In the genomic region with DNA sequence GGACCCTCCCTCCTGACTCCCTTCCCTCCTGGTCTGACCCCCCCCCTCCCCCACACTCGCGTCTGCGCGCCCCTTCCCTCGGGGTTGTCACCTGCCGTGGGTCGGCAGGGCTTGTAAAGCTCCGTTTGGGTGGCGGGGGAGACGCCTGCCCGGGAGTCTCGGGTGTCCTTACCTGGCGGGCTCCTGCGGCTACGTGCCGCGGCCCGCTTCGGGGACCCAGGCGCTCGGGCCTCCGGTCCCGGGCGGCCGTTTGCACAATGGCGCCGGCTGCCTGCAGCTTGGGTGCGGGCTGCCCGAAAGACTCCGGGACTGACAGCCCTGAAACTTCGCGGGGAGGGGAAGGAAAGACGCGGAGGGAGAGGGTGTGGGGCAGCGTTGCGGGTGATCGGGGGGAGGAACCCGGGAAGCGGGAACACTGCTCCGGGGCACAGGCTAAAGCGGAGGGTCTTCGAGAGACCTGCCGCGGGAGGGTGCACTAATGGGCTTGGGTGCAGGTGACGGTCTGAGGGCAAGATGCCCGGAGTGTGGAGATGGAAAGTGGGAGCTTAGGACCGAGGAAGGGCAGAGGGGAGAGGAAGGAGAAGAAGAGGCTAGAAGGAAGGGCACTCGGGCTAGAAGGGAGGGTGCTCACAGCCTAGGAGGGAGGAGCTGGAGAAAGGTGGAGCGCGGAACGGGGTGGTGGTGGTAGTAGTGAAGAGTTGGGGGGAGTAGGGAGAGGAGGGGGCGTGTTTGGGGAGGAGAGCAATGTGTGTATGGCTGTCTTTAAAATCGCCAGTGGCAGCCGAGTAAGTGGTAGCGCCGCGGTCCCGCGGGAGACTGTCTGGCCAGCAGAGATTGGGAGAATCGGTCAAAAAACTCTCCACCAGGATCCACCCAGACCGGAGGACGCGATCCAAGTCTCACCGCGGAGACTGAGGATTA, we compare ENCODE assay signal across 8 mouse cellular contexts. TPM values are rescaled to one million over a fixed set of nuclear protein-coding genes. Genes with fewer than 3 reads are reported as not detected.
A peak's percentile ranks its signal among the peaks of the same experiment; 100 is the strongest.
DNase-seq lines count a peak whose midpoint lies in the region; ATAC-seq lines count a peak whose summit lies in the region.

Gene Zfp467 (minus strand): TSS at position 645 of the 921 bp plus-strand sequence.

- WGBS in embryonic facial prominence, embryonic 11.5 days: under 1% methylated on average over 64 of the region's 65 CpGs
- WGBS in limb, embryonic 15.5 days: under 1% methylated on average over 64 of the region's 65 CpGs
- WGBS in midbrain, embryonic 15.5 days: under 1% methylated on average over 65 of the region's 65 CpGs
- WGBS in stomach, embryonic 16.5 days: under 1% methylated on average over 64 of the region's 65 CpGs

- peak; percentile 6; the same call in 1 of the 2 replicates for ATAC-seq in embryonic facial prominence, embryonic 11.5 days (replicated peaks; ENCODE audit: insufficient number of reproducible peaks, low FRiP score, low TSS enrichment, low read depth)
- ATAC-seq in limb, embryonic 15.5 days (ENCODE audit: insufficient number of reproducible peaks, low FRiP score, low TSS enrichment, low read depth): peak; percentile 54; the same call in 1 of the 2 replicates
- peak; percentile 46 for ATAC-seq in midbrain, embryonic 15.5 days (replicated peaks)
- ATAC-seq in stomach, embryonic 16.5 days (ENCODE audit: insufficient read depth, low FRiP score): peak; percentile 49

- H3K27me3 ChIP-seq in embryonic facial prominence, embryonic 11.5 days (ENCODE audit: control insufficient read depth, insufficient read depth, low read length): no peaks in the 10 kb centered on the region
- no peaks in the 10 kb centered on the region for H3K27me3 ChIP-seq in limb, embryonic 15.5 days
- H3K27me3 ChIP-seq in midbrain, embryonic 15.5 days (replicated peaks): no peaks in the 10 kb centered on the region
- no peaks in the 10 kb centered on the region for H3K27me3 ChIP-seq in stomach, embryonic 16.5 days (ENCODE audit: control insufficient read depth, insufficient read depth, low read length)

- peak within 1 kb of the TSS; percentile 92 for H3K4me2 ChIP-seq in embryonic facial prominence, embryonic 11.5 days (ENCODE audit: low read depth, low read length)
- H3K4me2 ChIP-seq in limb, embryonic 15.5 days: peak within 1 kb of the TSS; percentile 82
- peak within 1 kb of the TSS; percentile 89 for H3K4me2 ChIP-seq in midbrain, embryonic 15.5 days
- H3K4me2 ChIP-seq in stomach, embryonic 16.5 days (ENCODE audit: low read depth, low read length): peak within 1 kb of the TSS; percentile 78

- peaks cover 3% of the 10 kb centered on the region; the same call in 1 of the 2 replicates for H3K4me1 ChIP-seq in embryonic facial prominence, embryonic 11.5 days (ENCODE audit: control insufficient read depth, insufficient read depth, low read length)
- peaks cover 25% of the 10 kb centered on the region for H3K4me1 ChIP-seq in limb, embryonic 15.5 days
- H3K4me1 ChIP-seq in midbrain, embryonic 15.5 days: peaks cover 18% of the 10 kb centered on the region
- peaks cover 27% of the 10 kb centered on the region for H3K4me1 ChIP-seq in stomach, embryonic 16.5 days (ENCODE audit: control insufficient read depth, insufficient read depth, low read length)

- DNase-seq in 416B (ENCODE audit: low read depth): peak; percentile 34
- DNase-seq in adrenal gland, adult 2 months: peak; percentile 82
- peak; percentile 64 for DNase-seq in embryonic facial prominence, embryonic 11.5 days (ENCODE audit: low spot score)
- peak; percentile 49 for DNase-seq in heart, adult 8-10 months (ENCODE audit: low spot score)
- DNase-seq in kidney, adult 8-10 months: peak; percentile 73 to 78

- no peaks in the 10 kb centered on the region for H3K9me3 ChIP-seq in embryonic facial prominence, embryonic 11.5 days (replicated peaks; ENCODE audit: control insufficient read depth, low read length)
- H3K9me3 ChIP-seq in limb, embryonic 15.5 days: no peaks in the 10 kb centered on the region
- no peaks in the 10 kb centered on the region for H3K9me3 ChIP-seq in midbrain, embryonic 15.5 days
- no peaks in the 10 kb centered on the region for H3K9me3 ChIP-seq in stomach, embryonic 16.5 days (replicated peaks; ENCODE audit: control insufficient read depth, low read length)

- no peaks in the 10 kb centered on the region; the same call in none of the 2 replicates for H3K36me3 ChIP-seq in embryonic facial prominence, embryonic 11.5 days (replicated peaks; ENCODE audit: control insufficient read depth, insufficient read depth, low read depth, low read length)
- H3K36me3 ChIP-seq in limb, embryonic 15.5 days: peaks cover 17% of the 10 kb centered on the region
- H3K36me3 ChIP-seq in midbrain, embryonic 15.5 days (replicated peaks): no peaks in the 10 kb centered on the region
- peaks cover 12% of the 10 kb centered on the region for H3K36me3 ChIP-seq in stomach, embryonic 16.5 days (ENCODE audit: control insufficient read depth, insufficient read depth, low read length)

- peak within 1 kb of the TSS; percentile 91 for H3K9ac ChIP-seq in embryonic facial prominence, embryonic 11.5 days (replicated peaks; ENCODE audit: low read length)
- peak within 1 kb of the TSS; percentile 83 for H3K9ac ChIP-seq in limb, embryonic 15.5 days
- peak within 1 kb of the TSS; percentile 91 for H3K9ac ChIP-seq in midbrain, embryonic 15.5 days
- H3K9ac ChIP-seq in stomach, embryonic 16.5 days (ENCODE audit: low read length): peak within 1 kb of the TSS; percentile 99

- H3K4me3 ChIP-seq in embryonic facial prominence, embryonic 11.5 days (ENCODE audit: low read depth, low read length): peak within 1 kb of the TSS; percentile 83
- H3K4me3 ChIP-seq in limb, embryonic 15.5 days: peak within 1 kb of the TSS; percentile 71
- H3K4me3 ChIP-seq in midbrain, embryonic 15.5 days: peak within 1 kb of the TSS; percentile 89
- peak within 1 kb of the TSS; percentile 96 for H3K4me3 ChIP-seq in stomach, embryonic 16.5 days (replicated peaks; ENCODE audit: low read length)

- H3K27ac ChIP-seq in embryonic facial prominence, embryonic 11.5 days (replicated peaks; ENCODE audit: low read depth, low read length): peak within 1 kb of the TSS; percentile 93
- peak within 1 kb of the TSS; percentile 94 for H3K27ac ChIP-seq in limb, embryonic 15.5 days
- peak within 1 kb of the TSS; percentile 88 for H3K27ac ChIP-seq in midbrain, embryonic 15.5 days
- peak within 1 kb of the TSS; percentile 98 for H3K27ac ChIP-seq in stomach, embryonic 16.5 days (ENCODE audit: low read length)

RNA-seq across cellular contexts. Expression of gene Zfp467, which starts in this region (rescaled TPM):
- total RNA-seq in adrenal gland, adult 2 months (2021): 10 to 100 TPM; 47.3 to 53.6 TPM
- polyA plus RNA-seq in adrenal gland, adult 2 months (2012; rRNA removed): 119 and 124 TPM in 2 replicates
- polyA plus RNA-seq in embryonic facial prominence, embryonic 11.5 days (2014; fragmentation: Nextera tagmentation; extraction: Ambion mirVana): 16.6 and 17.1 TPM in 2 replicates
- 10 to 100 TPM in 3 of 4 experiments, 1 to 10 TPM in 1; 9.7 to 10.1 (median 10.1) TPM for total RNA-seq in heart, adult 8-10 months (2022)
- 23.6 and 25.4 TPM in 2 replicates for polyA plus RNA-seq in limb, embryonic 15.5 days (2015; fragmentation: Nextera tagmentation; extraction: Ambion mirVana)
- 28.9 and 33.8 TPM in 2 replicates for polyA plus RNA-seq in midbrain, embryonic 15.5 days (2015; fragmentation: Nextera tagmentation; extraction: Ambion mirVana)
- polyA plus RNA-seq in stomach, embryonic 16.5 days (2015; fragmentation: Nextera tagmentation; extraction: Ambion mirVana): 24.1 and 24.4 TPM in 2 replicates

Comparison
In these comparisons a context has a peak if more than half of its experiments do, and no peak if none do; other contexts are left out.
1. Peak in every context shown above with its lines: DNase-seq, ATAC-seq, H3K4me3 ChIP-seq and H3K27ac ChIP-seq.
2. RNA of gene Zfp467 (total RNA-seq): 47.3 to 53.6 TPM in adrenal gland, adult 2 months; 9.7 to 10.1 TPM in heart, adult 8-10 months; every median in the first group is over 4 times any median in the second.